Mouse (Mus musculus) neural tube, embryonic 13.5 days (tissue): Measurements from ENCODE around the gene Fcrl6. TPM values are rescaled to one million over a fixed set of nuclear protein-coding genes. Genes with fewer than 3 reads are reported as not detected.

ENCODE experiments used
- ATAC-seq: fragments of 200-750 bp; cut with Nextera tagmentation; 2 replicates; pipeline ENCODE4 v1.8.0; 2017; ENCODE audit warnings: low read depth, mild to moderate bottlenecking, moderate TSS enrichment, moderate library complexity
- H3K27ac ChIP-seq: fragments of 300-500 bp; sonication (generic); replicated peaks from 2 replicates; pipeline ENCODE4 v1.5.1; 2015; ENCODE audit warnings: moderate library complexity, mild to moderate bottlenecking, inconsistent platforms
- H3K27me3 ChIP-seq: fragments of 300-500 bp; sonication (generic); 2 replicates; pipeline ENCODE4 v1.6.1; 2015; ENCODE audit warnings: mild to moderate bottlenecking, inconsistent platforms
- H3K36me3 ChIP-seq: fragments of 300-500 bp; sonication (generic); 2 replicates; pipeline ENCODE4 v1.6.1; 2015; ENCODE audit warnings: mild to moderate bottlenecking, inconsistent platforms
- H3K4me1 ChIP-seq: fragments of 300-500 bp; sonication (generic); replicated peaks from 2 replicates; pipeline ENCODE4 v1.6.1; 2015; ENCODE audit warnings: inconsistent platforms
- H3K4me2 ChIP-seq: fragments of 300-500 bp; sonication (generic); 2 replicates; pipeline ENCODE4 v1.6.1; 2015; ENCODE audit warnings: inconsistent platforms, mild to moderate bottlenecking, moderate library complexity
- H3K4me3 ChIP-seq: fragments of 300-500 bp; sonication (generic); 2 replicates; pipeline ENCODE4 v1.5.1; 2015; ENCODE audit warnings: mild to moderate bottlenecking, inconsistent platforms
- H3K9ac ChIP-seq: fragments of 300-500 bp; sonication (generic); 2 replicates; pipeline ENCODE4 v1.6.1; 2015; ENCODE audit warnings: moderate library complexity, mild to moderate bottlenecking, inconsistent platforms
- H3K9me3 ChIP-seq: fragments of 300-500 bp; sonication (generic); 2 replicates; pipeline ENCODE4 v1.6.1; 2016; ENCODE audit warnings: inconsistent platforms
- WGBS: fragments of 180-500 bp; shearing (Covaris S2); methylation state at CpG from one replicate; pipeline ENCODE4 v1.1.7; 2015; 5-methylcytosine and 5-hydroxymethylcytosine counted together
- polyA plus RNA-seq: library from polyadenylated mRNA; unstranded; fragments of >200 nt; fragmentation: Nextera tagmentation; extraction: Ambion mirVana; gene quantifications from 2 replicates; pipeline ENCODE4 v1.2.1, GENCODE M21; 2015

The Fcrl6 gene
- polyA plus RNA-seq, 1 experiment from 2014 or later = 0.52 TPM

DNA sequence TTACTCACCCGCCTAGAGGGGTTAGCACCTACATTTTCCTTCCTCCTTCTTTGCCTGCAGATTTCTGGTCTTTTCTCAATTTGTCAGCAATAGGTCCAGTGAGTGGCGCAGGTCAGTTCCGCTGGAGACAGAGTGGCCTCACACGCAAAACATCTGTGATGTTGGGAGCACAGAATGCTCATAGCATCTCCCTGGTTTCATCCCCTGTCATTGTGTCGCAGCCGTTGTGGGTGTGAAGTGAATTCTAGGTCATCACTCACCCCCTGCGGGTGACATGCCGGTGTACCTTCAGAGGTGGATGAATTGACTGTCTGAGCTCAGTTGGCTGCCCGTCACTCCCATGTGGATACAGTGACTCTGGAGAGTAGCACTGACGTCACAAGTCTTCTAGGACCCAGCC, 9.0 kb upstream of the Fcrl6 start:
- Histone ChIP-seq H3K27me3 (no peaks in the 10 kb centered on the region), H3K36me3 (no peaks in the 10 kb centered on the region), H3K4me1 (peaks cover 17% of the 10 kb centered on the region), H3K9me3 (no peaks in the 10 kb centered on the region), H3K4me2 (no peak overlapping the region), H3K27ac (no peak overlapping the region), H3K9ac (no peak overlapping the region), H3K4me3 (no peak overlapping the region)
- 82% methylated on average over 10 of the region's 10 CpGs for WGBS
- no peak for ATAC-seq

DNA sequence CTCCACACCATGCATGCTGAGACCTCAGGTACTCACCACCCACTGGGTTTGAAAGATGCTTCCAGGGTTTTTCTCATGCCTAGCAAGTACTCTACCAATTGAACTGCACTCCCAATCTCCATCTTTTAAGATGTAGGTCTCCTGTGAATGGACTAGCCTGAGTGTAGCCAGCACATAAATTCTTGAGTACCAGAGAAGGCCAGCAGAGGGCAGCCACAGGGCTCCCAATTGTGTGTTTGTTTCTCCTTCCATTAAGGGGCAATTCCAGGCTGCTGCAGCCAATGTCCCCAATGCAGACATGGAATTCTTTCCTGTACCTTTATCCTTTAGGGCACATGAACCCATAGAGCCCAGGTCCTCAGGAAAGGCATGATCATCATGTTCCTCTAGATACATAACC, 7.9 kb downstream of the Fcrl6 start:
- H3K36me3 ChIP-seq = no peaks in the 10 kb centered on the region
- ATAC-seq = no peak
- H3K27ac ChIP-seq = no peak overlapping the region
- no peaks in the 10 kb centered on the region for H3K9me3 ChIP-seq
- H3K4me2 ChIP-seq = no peak overlapping the region
- no peak overlapping the region for H3K4me3 ChIP-seq
- no peaks in the 10 kb centered on the region for H3K27me3 ChIP-seq
- H3K9ac ChIP-seq = no peak overlapping the region
- no peaks in the 10 kb centered on the region for H3K4me1 ChIP-seq

DNA sequence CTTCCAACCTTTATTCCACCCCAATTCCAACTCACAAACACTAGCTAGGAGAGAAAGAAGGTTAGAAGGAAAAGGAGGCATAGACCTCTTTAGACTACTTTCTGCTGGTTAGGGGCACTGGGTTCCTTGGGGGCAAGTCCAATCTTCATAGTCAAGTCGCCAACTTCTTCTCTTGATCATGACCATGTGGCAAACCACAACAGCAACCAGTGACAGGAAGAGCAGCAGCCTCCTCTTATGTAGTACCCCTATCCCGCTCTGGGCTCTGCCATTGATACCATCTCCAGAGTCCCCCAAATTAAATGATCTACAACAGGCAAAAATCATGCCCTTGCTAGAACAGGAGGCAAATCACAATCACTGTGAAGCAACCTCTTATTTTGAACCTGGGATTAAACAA, 8.4 kb downstream of the Fcrl6 start:
- Histone ChIP-seq H3K9me3 (no peaks in the 10 kb centered on the region), H3K27ac (no peak overlapping the region), H3K4me3 (no peak overlapping the region), H3K27me3 (no peaks in the 10 kb centered on the region), H3K9ac (no peak overlapping the region), H3K4me2 (no peak overlapping the region), H3K4me1 (no peaks in the 10 kb centered on the region), H3K36me3 (no peaks in the 10 kb centered on the region)
- no peak for ATAC-seq
- 93% methylated on average over 2 of the region's 2 CpGs for WGBS

DNA sequence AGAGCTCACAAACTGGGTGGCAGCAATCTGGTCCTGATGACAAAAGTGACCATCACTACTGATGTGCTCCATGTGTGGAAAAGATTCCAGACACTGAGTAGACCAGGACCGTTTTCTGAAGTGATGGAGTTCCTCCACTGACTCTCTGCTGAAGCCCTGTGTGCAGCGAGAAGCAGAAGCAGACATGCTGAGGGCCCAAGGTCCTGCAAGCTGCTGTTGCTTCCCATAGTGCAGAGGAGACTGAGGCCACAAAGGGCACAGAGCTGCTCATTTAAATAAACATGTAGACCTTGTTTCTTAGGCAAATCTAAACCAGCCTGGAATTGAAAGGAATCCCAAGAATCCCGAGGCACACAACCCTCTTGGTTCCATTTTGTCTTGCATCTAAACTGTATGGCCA, 9.0 kb downstream of the Fcrl6 start:
- Histone ChIP-seq H3K4me1 (no peaks in the 10 kb centered on the region), H3K4me3 (no peak overlapping the region), H3K36me3 (no peaks in the 10 kb centered on the region), H3K9ac (no peak overlapping the region), H3K27ac (no peak overlapping the region), H3K9me3 (no peaks in the 10 kb centered on the region), H3K27me3 (no peaks in the 10 kb centered on the region), H3K4me2 (no peak overlapping the region)
- no peak for ATAC-seq
- WGBS = 79% methylated on average over 3 of the region's 3 CpGs

DNA sequence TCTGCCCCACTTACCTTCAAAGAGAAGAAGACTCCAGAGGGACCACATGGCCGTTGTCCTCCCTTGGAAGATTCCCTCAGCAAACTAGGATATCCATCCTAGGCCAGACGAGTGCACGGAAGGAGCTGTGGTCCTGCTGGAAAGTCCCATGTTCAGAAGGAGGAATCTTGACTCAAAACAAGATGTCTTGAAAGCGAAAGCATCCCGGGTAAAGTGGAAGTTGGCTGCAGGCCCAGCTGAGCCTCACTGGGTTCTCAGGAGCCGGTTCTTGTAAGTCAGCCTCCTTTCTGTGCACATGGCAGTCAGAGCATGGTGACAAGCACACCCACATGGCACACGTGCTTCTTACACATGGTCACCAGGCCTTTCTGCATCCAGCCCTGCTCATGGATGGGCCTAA, 12.0 kb downstream of the Fcrl6 start, which contains the start of gene Slamf8:
Gene Slamf8 (minus strand): TSS at position 184 of the 400 bp plus-strand sequence.
- 89% methylated on average over 7 of the region's 7 CpGs for WGBS
- no peaks in the 10 kb centered on the region for H3K27me3 ChIP-seq
- ATAC-seq = no peak

DNA sequence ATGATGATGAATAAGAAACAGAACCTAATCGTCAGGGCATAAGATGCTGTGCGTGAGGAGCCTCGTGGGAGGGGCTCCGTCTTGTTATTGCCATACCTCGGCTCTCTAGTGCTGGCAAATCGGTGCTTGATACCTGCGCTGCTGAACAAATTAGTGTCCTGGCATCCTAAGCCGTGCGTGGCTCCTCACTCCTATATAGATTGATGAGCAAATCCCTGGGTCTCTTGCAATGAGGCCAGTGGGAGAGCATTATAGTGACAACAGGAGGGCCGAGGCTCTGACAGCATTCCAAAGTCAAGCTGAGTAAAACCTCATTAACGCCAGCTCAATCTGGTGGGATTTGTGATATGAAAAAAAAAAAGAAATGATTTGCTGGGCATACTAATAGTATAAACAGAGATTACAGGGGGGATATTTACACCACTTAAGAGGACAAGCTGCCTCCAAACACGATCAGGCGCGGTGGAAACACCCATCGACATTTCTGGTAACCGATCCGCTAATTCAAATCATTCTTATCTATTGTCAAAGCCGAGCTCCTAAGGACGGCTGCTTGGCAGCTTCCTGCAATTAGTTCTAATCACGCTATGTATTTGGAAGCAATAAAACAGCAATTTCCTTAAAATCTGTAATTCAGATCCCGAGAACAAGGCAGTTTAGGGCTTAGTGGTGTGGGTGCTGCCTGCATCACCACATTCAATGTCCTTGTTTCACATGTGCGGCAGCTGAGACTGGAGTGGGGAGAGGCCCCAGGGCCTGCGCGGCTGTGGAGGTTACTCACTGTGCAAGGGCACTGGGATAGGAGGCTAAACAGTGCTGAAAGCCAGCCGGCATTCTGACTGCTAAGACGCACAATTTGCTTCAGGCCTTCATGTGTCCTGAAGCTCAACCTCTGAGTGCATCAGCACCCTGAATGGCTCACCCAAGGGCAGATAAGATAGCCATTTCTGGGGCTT, 16.5 kb downstream of the Fcrl6 start:
- H3K27ac ChIP-seq = peak overlapping the region; percentile 91
- no peaks in the 10 kb centered on the region for H3K9me3 ChIP-seq
- 15% methylated on average over 26 of the region's 26 CpGs for WGBS
- peak overlapping the region; percentile 45; the same call in 1 of the 2 replicates for H3K9ac ChIP-seq
- H3K4me2 ChIP-seq = peak overlapping the region; percentile 26
- peaks cover 18% of the 10 kb centered on the region for H3K4me1 ChIP-seq
- ATAC-seq = peak; percentile 77
- H3K36me3 ChIP-seq = no peaks in the 10 kb centered on the region
- H3K27me3 ChIP-seq = 0 out of 2 replicates have a peak, but pooled peaks cover 3% of the 10 kb centered on the region
- H3K4me3 ChIP-seq = no peak overlapping the region

More for the DNA sequence above, 12.0 kb downstream of the Fcrl6 start, which contains the start of gene Slamf8:
- no peak within 1 kb of the TSS for H3K4me3 ChIP-seq
- no peak within 1 kb of the TSS for H3K9ac ChIP-seq
- H3K36me3 ChIP-seq = no peaks in the 10 kb centered on the region
- no peak within 1 kb of the TSS for H3K4me2 ChIP-seq
- peaks cover 12% of the 10 kb centered on the region for H3K4me1 ChIP-seq
- H3K9me3 ChIP-seq = no peaks in the 10 kb centered on the region
- H3K27ac ChIP-seq = no peak within 1 kb of the TSS

DNA sequence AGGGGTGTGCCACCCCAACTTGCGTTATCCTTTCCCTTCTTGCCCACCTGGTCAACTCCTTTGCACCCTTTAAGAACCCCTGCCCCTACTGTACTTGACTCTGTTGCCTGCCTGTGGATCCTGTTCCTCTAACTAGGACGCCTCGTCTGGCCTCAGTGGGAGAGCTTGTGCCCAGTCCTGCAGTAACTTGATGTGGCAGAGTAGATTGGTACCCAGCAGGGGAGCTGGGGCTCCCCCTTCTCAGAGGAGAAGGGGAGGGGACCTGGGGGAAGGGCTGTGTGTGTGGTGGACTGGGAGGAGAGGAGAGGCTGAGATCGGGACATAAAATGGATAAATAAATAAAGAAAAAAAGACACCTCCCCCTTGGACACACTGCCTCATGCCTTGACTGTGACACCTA, 17.3 kb downstream of the Fcrl6 start:
- Histone ChIP-seq H3K27ac (peak overlapping the region; percentile 91), H3K4me2 (0 out of 2 replicates have a peak overlapping the region, but pooled peaks have one; percentile 26), H3K27me3 (0 out of 2 replicates have a peak, but pooled peaks cover 3% of the 10 kb centered on the region), H3K36me3 (no peaks in the 10 kb centered on the region), H3K9ac (no peak overlapping the region), H3K9me3 (no peaks in the 10 kb centered on the region), H3K4me1 (peaks cover 18% of the 10 kb centered on the region), H3K4me3 (no peak overlapping the region)
- ATAC-seq = peak; percentile 11; the same call in 1 of the 2 replicates
- 45% methylated on average over 4 of the region's 4 CpGs for WGBS

DNA sequence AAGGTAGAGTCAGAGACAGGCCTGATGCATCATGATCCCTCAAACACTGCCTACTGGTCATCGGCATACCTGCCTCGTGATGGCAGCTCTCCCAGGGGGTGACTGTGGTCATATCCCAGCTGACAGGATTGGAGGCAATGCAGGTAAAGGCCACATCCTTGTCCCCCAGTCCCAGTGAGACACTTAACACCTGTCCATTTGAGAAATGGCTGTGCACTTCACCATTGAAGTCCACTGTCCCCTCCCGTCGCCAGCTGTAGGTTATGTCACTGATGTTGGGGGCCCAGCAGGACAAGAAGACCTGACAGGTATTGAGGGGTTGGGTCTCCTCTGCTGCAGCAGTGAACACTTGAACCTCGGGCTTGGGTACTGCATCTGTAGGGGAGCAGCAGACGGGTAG, 18.1 kb downstream of the Fcrl6 start:
- no peak overlapping the region for H3K9ac ChIP-seq
- peaks cover 18% of the 10 kb centered on the region for H3K4me1 ChIP-seq
- no peak for ATAC-seq
- 92% methylated on average over 6 of the region's 6 CpGs for WGBS
- no peaks in the 10 kb centered on the region for H3K36me3 ChIP-seq
- no peak overlapping the region for H3K4me3 ChIP-seq
- H3K4me2 ChIP-seq = no peak overlapping the region
- H3K27me3 ChIP-seq = 0 out of 2 replicates have a peak, but pooled peaks cover 3% of the 10 kb centered on the region
- peak overlapping the region; percentile 91 for H3K27ac ChIP-seq
- no peaks in the 10 kb centered on the region for H3K9me3 ChIP-seq

DNA sequence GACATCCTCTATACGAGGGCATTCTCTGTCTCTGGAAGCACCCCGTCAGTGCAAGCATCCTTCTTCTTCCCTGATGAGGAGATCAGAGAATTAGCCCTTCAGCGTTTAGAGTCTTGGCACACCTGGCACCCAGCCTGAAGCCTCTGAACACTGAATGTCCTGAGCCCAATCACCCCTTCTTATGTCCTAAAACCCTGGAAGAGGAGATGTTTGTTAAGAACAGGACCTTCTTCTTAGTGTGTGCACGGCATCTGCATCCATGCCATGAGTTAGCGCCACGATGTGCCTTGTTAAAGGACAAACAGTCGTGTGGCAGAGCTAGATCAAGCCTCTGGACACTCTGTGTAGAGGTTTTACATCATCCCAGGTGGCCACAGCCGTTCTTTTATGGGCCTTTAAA, 19.9 kb downstream of the Fcrl6 start:
- ATAC-seq = no peak
- 90% methylated on average over 8 of the region's 8 CpGs for WGBS
- H3K9me3 ChIP-seq = no peaks in the 10 kb centered on the region
- H3K9ac ChIP-seq = no peak overlapping the region
- peaks cover 18% of the 10 kb centered on the region for H3K4me1 ChIP-seq
- 0 out of 2 replicates have a peak, but pooled peaks cover 3% of the 10 kb centered on the region for H3K27me3 ChIP-seq
- no peaks in the 10 kb centered on the region for H3K36me3 ChIP-seq
- H3K4me3 ChIP-seq = no peak overlapping the region
- no peak overlapping the region for H3K27ac ChIP-seq
- no peak overlapping the region for H3K4me2 ChIP-seq

DNA sequence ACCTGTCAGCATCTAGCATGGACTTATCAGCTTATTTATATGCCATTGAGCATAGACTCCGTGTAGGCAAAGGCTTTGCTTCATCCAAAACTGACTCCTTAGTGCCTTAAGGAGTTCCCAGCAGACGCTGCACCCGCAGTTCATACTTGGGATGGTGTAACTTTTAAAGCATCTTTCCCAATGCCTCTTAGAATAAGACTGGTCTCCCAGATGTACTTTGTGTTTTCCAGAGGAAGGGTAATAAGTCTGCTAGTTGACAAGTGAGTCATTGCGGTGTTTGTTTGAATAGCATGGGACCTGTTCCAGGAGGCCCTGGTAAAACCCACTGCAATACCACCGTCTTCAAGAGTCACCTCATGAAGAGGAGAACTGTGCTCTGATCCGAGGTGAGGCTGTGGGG, 22.2 kb downstream of the Fcrl6 start:
- H3K4me3 ChIP-seq = no peak overlapping the region
- H3K27me3 ChIP-seq = peaks cover 6% of the 10 kb centered on the region; the same call in 1 of the 2 replicates
- no peaks in the 10 kb centered on the region for H3K9me3 ChIP-seq
- H3K9ac ChIP-seq = no peak overlapping the region
- 69% methylated on average over 6 of the region's 6 CpGs for WGBS
- ATAC-seq = no peak
- peaks cover 3% of the 10 kb centered on the region for H3K4me1 ChIP-seq
- H3K27ac ChIP-seq = no peak overlapping the region
- H3K4me2 ChIP-seq = no peak overlapping the region
- H3K36me3 ChIP-seq = no peaks in the 10 kb centered on the region

DNA sequence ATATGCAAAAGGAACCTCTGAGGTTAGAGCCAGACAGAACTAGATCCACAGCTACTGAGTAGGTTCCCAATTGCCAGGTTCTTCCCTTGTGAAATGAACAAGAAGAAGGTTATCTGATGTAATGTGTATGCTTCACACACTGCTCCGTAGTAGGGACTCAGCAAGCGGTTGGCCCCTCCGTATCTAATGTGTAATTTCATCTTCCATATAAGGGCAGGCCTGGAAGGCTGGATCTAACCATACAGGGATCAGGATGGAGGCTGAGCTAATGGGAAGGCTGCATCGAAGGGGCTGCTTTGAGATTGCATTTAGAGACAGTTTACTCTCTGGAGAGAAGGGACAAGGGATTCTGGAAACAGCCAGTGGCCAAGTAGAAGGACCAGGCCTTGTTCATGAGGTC, 34.6 kb downstream of the Fcrl6 start:
- 67% methylated on average over 4 of the region's 4 CpGs for WGBS

DNA sequence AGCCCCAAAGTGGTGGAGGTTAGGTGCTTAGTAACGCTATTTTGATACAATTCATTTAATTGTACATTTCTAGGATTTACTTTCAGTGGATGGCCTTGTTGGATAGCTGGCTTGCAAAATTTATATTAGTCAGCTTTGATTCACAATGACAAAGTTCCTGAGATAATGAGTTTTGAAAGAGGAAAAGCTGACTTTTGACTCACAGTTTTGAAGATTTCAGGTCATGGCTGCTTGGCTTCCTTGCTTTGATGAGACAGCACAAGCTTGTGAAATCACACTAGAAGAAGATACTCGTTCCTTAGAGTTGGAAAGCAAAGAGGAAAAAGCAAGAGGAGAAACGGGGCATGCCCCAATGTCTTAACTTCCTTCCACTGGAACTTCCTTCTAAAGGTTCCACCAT, 36.2 kb downstream of the Fcrl6 start:
- WGBS = 70% methylated on average over 3 of the region's 3 CpGs
- H3K4me3 ChIP-seq = no peak overlapping the region
- H3K4me2 ChIP-seq = no peak overlapping the region
- no peaks in the 10 kb centered on the region for H3K36me3 ChIP-seq
- H3K4me1 ChIP-seq = peaks cover 17% of the 10 kb centered on the region
- no peak for ATAC-seq
- H3K27me3 ChIP-seq = peaks cover 15% of the 10 kb centered on the region
- H3K27ac ChIP-seq = no peak overlapping the region
- no peaks in the 10 kb centered on the region for H3K9me3 ChIP-seq
- H3K9ac ChIP-seq = no peak overlapping the region

More for the DNA sequence above, 34.6 kb downstream of the Fcrl6 start:
- Histone ChIP-seq H3K4me3 (no peak overlapping the region), H3K4me2 (no peak overlapping the region), H3K36me3 (no peaks in the 10 kb centered on the region), H3K27ac (no peak overlapping the region), H3K27me3 (no peaks in the 10 kb centered on the region), H3K9ac (no peak overlapping the region), H3K9me3 (no peaks in the 10 kb centered on the region), H3K4me1 (peaks cover 6% of the 10 kb centered on the region)
- ATAC-seq = no peak
